ENCODE assay signal across 8 mouse cellular contexts in the genomic region with DNA sequence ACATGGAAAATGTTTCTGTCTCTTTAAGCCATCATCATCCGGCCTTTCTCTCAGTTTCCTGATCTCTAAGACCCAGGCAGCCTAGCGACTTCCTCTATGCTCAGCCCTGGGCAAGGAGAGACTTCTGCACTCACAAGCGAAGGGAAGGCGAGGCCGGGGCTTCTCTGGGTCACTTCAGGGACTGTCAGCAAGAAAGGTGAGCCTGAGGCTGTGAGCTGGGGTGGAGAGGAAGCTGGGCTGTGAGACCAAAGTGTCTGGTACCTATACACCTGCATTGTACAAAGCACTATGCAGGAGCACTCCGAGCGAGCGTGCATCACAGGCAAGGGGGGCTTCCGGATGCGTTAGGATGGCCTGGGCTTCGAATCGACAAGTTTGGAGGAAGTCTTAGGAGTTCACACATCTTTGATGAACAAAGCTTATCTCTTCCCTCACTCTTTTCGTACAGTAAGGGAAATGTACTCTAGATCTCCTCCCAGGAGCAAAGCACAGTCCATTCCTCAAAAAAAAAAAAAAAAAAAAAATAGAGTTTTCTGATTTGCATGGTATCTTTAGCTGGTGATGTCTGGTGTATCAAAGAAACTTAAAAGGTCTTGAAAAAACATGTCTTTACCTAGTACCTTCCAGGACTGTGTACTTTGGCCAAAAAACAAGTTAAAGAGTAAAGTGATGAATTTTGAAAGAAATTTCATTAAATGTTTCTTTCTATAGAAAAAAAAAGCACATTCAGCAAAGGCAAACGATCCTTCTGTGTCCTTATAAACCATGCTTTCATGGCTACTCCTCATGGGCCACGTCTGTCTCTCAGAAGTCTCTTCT. TPM values are rescaled to one million over a fixed set of nuclear protein-coding genes. Genes with fewer than 3 reads are reported as not detected.
DNase-seq lines count a peak whose midpoint lies in the region; ATAC-seq and TF ChIP-seq lines count a peak whose summit lies in the region.

A gene (plus strand): TSS at position 94 of the 819 bp plus-strand sequence.

- no peak for ATAC-seq in stomach, embryonic 14.5 days (ENCODE audit: insufficient number of reproducible peaks, insufficient read depth, low FRiP score, low read depth)

- H3K36me3 ChIP-seq in testis, adult 2 months (ENCODE audit: control insufficient read depth, insufficient read depth, low read length) = no peaks in the 10 kb centered on the region
- no peaks in the 10 kb centered on the region for H3K36me3 ChIP-seq in stomach, embryonic 14.5 days (ENCODE audit: control insufficient read depth, insufficient read depth, low read length)

- H3K4me3 ChIP-seq in testis, adult 2 months (ENCODE audit: control insufficient read depth, low read depth, low read length) = peak within 1 kb of the TSS; percentile 24
- peak within 1 kb of the TSS; percentile 97 for H3K4me3 ChIP-seq in lung, adult 2 months (replicated peaks; ENCODE audit: extremely low read depth, low read depth, low read length)
- H3K4me3 ChIP-seq in stomach, embryonic 14.5 days (ENCODE audit: low read depth, low read length) = no peak within 1 kb of the TSS; the same call in 1 of the 2 replicates

- H3K27me3 ChIP-seq in testis, adult 2 months (ENCODE audit: control insufficient read depth, insufficient read depth, low read length) = no peaks in the 10 kb centered on the region
- peaks cover 9% of the 10 kb centered on the region; the same call in 1 of the 2 replicates for H3K27me3 ChIP-seq in stomach, embryonic 14.5 days (ENCODE audit: control insufficient read depth, insufficient read depth, low read length)

- H3K27ac ChIP-seq in testis, adult 2 months (ENCODE audit: control insufficient read depth, insufficient read depth, low read depth, low read length) = no peak within 1 kb of the TSS
- H3K27ac ChIP-seq in stomach, embryonic 14.5 days (ENCODE audit: low read length) = 0 out of 2 replicates have a peak within 1 kb of the TSS, but pooled peaks have one; percentile 36

- no peaks in the 10 kb centered on the region for H3K9me3 ChIP-seq in stomach, embryonic 14.5 days (ENCODE audit: control insufficient read depth, low read depth, low read length)

- WGBS in lung, adult 2 months = 35% methylated on average over 15 of the region's 15 CpGs
- WGBS in stomach, embryonic 14.5 days = 70% methylated on average over 15 of the region's 15 CpGs

- DNase-seq in testis, postnatal 10 days (ENCODE audit: low spot score) = no peak
- peak; percentile 91 for DNase-seq in induced T-regulatory cell, adult 2 months (ENCODE audit: low read depth)
- DNase-seq in lung, adult 2 months = no peak
- DNase-seq in right cerebral cortex, adult 2 months (ENCODE audit: low spot score in 2 of 2) = no peak
- no peak for DNase-seq in MN1 (ENCODE audit: low spot score)
- no peak for DNase-seq in embryo, embryonic 10 days (ENCODE audit: low spot score)

- H3K4me2 ChIP-seq in stomach, embryonic 14.5 days (replicated peaks; ENCODE audit: low read depth, low read length) = 0 out of 2 replicates have a peak within 1 kb of the TSS, but pooled peaks have one; percentile 14

- H3K9ac ChIP-seq in stomach, embryonic 14.5 days (replicated peaks; ENCODE audit: low read depth, low read length) = no peak within 1 kb of the TSS

- H3K4me1 ChIP-seq in testis, adult 2 months (ENCODE audit: control insufficient read depth, insufficient read depth, low read length) = peaks cover 7% of the 10 kb centered on the region; the same call in 1 of the 2 replicates
- peaks cover 6% of the 10 kb centered on the region for H3K4me1 ChIP-seq in lung, adult 2 months (ENCODE audit: control insufficient read depth, insufficient read depth, low read length)
- peaks cover 17% of the 10 kb centered on the region for H3K4me1 ChIP-seq in stomach, embryonic 14.5 days (ENCODE audit: control insufficient read depth, insufficient read depth, low read length)

- TF ChIP-seq CTCF in testis, adult 2 months (IDR thresholded peaks at IDR 0.05; ENCODE audit: control insufficient read depth, insufficient read depth, insufficient replicate concordance, low read depth, low read length) = no peak
- no peak for TF ChIP-seq CTCF in lung, adult 2 months (IDR thresholded peaks at IDR 0.05; ENCODE audit: insufficient read depth, low read length)

- TF ChIP-seq POLR2A in testis, adult 2 months (IDR thresholded peaks at IDR 0.05; ENCODE audit: control insufficient read depth, low read depth, low read length) = no peak
- TF ChIP-seq POLR2A in lung, adult 2 months (IDR thresholded peaks at IDR 0.05; ENCODE audit: borderline replicate concordance, extremely low read depth, low read depth, low read length) = peak; percentile 92; the same call in 1 of the 2 replicates

RNA-seq across cellular contexts. Expression of the gene that starts here (rescaled TPM):
- polyA plus RNA-seq in testis, adult 2 months (2012; rRNA removed) = 0.31 and 0.36 TPM in 2 replicates
- 29.9 and 35.2 TPM in 2 replicates for polyA plus RNA-seq in lung, adult 2 months (2012; rRNA removed)
- polyA plus RNA-seq in stomach, embryonic 14.5 days (2014; fragmentation: Nextera tagmentation; extraction: Ambion mirVana) = 14.4 and 16.2 TPM in 2 replicates

Comparison
In these comparisons a context has a peak if more than half of its experiments do, and no peak if none do; other contexts are left out.
1. RNA of the gene that starts here (polyA plus RNA-seq): 29.9 to 35.2 TPM in lung, adult 2 months and 14.4 to 16.2 TPM in stomach, embryonic 14.5 days; 0.31 to 0.36 TPM in testis, adult 2 months; every median in the first group is over 10 times any median in the second.